Mouse (Mus musculus) Muller cell, postnatal 12 days (primary cell): ENCODE results near the gene Prom2.
A peak's percentile ranks its signal among the peaks of the same experiment; 100 is the strongest.

Source experiments
- DNase-seq: peaks from one replicate; pipeline ENCODE4 v3.0.0-alpha.2; 2015; ENCODE audit errors: inconsistent ontology term

Gene Prom2

GRCm38 (mm10) chr2:127541185-127541584 lies at the start of gene Prom2:
Prom2 (minus strand) TSS chr2:127541467.
- no peak for DNase-seq

- DNase-seq = no peak
These were observed 49.6 kb upstream of the Prom2 start for GRCm38 (mm10) chr2:127590840-127591239.

GRCm38 (mm10) chr2:127590204-127590603 lies 48.9 kb upstream of the Prom2 start:
- no peak for DNase-seq

- DNase-seq = no peak
These were observed 47.6 kb upstream of the Prom2 start for GRCm38 (mm10) chr2:127588897-127589296.

GRCm38 (mm10) chr2:127587514-127587844 lies 46.2 kb upstream of the Prom2 start:
- no peak for DNase-seq

- peak; percentile 86 for DNase-seq
These were observed 45.6 kb upstream of the Prom2 start, which contains the start of the genes Zfp661 and Mrps5 for GRCm38 (mm10) chr2:127586694-127587513. Zfp661 (minus strand) TSS chr2:127587094. Mrps5 (plus strand) TSS chr2:127587222.

GRCm38 (mm10) chr2:127584436-127584858 lies 43.2 kb upstream of the Prom2 start:
- DNase-seq = peak; percentile 91

- peak; percentile 74 for DNase-seq
These were observed 32.1 kb upstream of the Prom2 start for GRCm38 (mm10) chr2:127573322-127573721.

- DNase-seq = peak; percentile 85
These were observed 18.1 kb upstream of the Prom2 start for GRCm38 (mm10) chr2:127559070-127559966.

- no peak for DNase-seq
These were observed 9.8 kb upstream of the Prom2 start for GRCm38 (mm10) chr2:127551078-127551477.

GRCm38 (mm10) chr2:127550446-127550845 lies 9.2 kb upstream of the Prom2 start:
- no peak for DNase-seq

GRCm38 (mm10) chr2:127549711-127550110 lies 8.4 kb upstream of the Prom2 start:
- DNase-seq = no peak

- no peak for DNase-seq
These were observed 7.2 kb upstream of the Prom2 start for GRCm38 (mm10) chr2:127548342-127549074.

- DNase-seq = no peak
These were observed 430 bp upstream of the Prom2 start for GRCm38 (mm10) chr2:127541697-127542096.

GRCm38 (mm10) chr2:127539494-127539893 lies 1.8 kb downstream of the Prom2 start:
- no peak for DNase-seq

GRCm38 (mm10) chr2:127537548-127537947 lies 3.7 kb downstream of the Prom2 start:
- DNase-seq = no peak

- DNase-seq = no peak
These were observed 5.9 kb downstream of the Prom2 start for GRCm38 (mm10) chr2:127535363-127535762.

GRCm38 (mm10) chr2:127532379-127532778 lies 8.9 kb downstream of the Prom2 start:
- peak; percentile 40 for DNase-seq

- DNase-seq = no peak
These were observed 9.7 kb downstream of the Prom2 start for GRCm38 (mm10) chr2:127531592-127531991.

- no peak for DNase-seq
These were observed 10.8 kb downstream of the Prom2 start for GRCm38 (mm10) chr2:127530418-127530817.

GRCm38 (mm10) chr2:127525004-127525775 lies 16.1 kb downstream of the Prom2 start:
- DNase-seq = no peak
